Mouse (Mus musculus): Measurements from ENCODE around the gene Manbal.

The Manbal gene

DNA sequence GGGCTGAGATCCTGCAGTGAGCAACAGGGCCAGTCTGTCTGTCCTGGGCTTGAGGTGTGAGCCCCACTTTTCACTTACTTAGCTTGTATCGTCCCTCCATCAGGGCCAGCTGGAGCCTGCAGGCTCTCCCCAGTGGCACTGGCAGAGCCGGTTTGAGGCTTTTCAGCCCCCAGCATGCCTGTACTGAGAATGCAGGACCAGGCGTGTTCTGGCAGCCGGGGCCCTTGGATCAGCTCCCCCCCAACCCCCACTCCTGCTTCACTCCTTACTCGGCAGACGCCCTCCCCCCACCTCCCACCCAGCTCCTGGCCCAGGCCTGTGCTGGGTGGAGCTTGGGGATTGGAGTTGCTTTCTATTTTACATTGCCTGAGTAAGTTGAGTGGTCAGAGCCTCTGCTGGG is 67.1 kb downstream of the Manbal start:
- DNase-seq (ENCODE audit: low read depth, low spot score): peak; percentile 68

DNA sequence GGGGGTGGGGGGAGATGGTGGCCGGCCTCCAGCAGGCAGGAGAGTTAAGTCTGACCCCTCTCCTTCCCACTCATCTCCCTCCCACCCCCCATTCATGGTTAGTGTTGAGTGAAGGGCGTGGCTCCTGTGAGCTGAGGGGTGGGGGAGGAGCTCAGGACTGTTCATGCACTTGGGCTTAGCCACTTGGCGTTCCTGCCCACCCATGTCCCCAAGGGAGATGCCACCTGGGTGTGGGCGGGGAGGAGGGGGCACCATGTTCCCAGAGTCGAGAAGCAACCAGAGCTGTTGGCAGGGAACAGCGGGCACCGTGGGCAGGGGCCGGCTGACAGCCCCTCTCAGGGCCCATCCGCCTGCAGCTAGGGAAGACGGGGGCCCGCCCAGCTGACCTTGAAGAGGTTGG is 69.1 kb downstream of the Manbal start:
- DNase-seq (ENCODE audit: low read depth, low spot score): no peak

DNA sequence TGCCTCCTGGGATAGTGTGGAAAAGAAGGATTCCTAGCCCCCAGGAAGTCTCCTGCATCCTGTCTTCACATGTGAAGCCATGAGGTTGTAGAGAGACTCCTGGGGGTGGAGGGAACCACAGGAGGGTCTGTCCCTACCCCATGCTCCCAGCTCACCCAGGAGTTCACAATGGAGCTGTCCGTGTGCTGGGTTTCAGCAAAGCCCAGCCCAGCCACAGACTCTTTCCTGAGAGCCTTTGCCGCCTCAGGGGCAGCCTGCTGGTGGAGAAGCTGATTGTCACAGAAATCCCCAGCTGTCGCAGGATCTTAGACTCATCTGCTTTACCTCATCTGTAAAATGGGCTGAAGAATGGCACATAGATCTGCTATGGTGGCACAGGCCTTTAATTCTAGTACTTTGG is 69.7 kb downstream of the Manbal start:
- no peak for DNase-seq (ENCODE audit: low read depth, low spot score)

DNA sequence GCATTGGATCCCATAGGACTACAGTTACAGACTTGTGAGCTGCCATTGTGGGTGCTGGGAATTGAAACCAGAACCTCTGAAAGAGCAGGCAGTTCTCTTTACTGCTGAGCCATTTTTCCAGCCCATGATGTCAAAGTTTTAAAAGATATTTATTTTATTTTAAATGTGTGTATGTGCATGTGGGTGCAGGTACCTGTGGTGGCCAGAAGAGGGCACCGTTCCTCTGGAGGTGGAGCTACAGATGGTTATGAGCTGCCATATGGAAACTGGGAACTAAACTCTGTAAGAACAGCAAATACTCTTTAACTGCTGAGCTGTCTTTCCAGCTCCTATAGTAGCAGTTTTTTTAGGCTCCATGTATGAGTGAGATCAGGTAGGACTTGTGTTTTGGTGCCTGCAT is 74.0 kb downstream of the Manbal start:
- DNase-seq (ENCODE audit: low read depth, low spot score): no peak
